Mouse (Mus musculus) heart, embryonic 16.5 days (tissue): ENCODE data around the gene Slc16a5. TPM values are rescaled to one million over a fixed set of nuclear protein-coding genes. Genes with fewer than 3 reads are reported as not detected.
A peak's percentile ranks its signal among the peaks of the same experiment; 100 is the strongest.
"Not testable (repeated sequence)": the region's sequence is repeated elsewhere in the genome, so short reads cannot be mapped to it uniquely, and the experiment has no call there.

ENCODE experiments used
- ATAC-seq: fragments of 200-750 bp; cut with Nextera tagmentation; replicated peaks from 2 replicates; pipeline ENCODE4 v1.8.0; 2017; ENCODE audit warnings: moderate number of reproducible peaks; ENCODE audit not compliant: insufficient read depth, low FRiP score; ENCODE audit errors: extremely low read depth
- H3K27ac ChIP-seq: fragments of 300-500 bp; sonication (generic); 2 replicates; pipeline ENCODE4 v1.5.1; 2014; ENCODE audit warnings: mild to moderate bottlenecking, low read length, control low read depth, moderate library complexity
- H3K27me3 ChIP-seq: fragments of 300-500 bp; sonication (generic); 2 replicates; pipeline ENCODE4 v1.6.1; 2014; ENCODE audit warnings: low read length, mixed read lengths; ENCODE audit not compliant: control insufficient read depth, insufficient read depth
- H3K36me3 ChIP-seq: fragments of 300-500 bp; sonication (generic); 2 replicates; pipeline ENCODE4 v1.6.1; 2014; ENCODE audit not compliant: control insufficient read depth, insufficient read depth
- H3K4me1 ChIP-seq: fragments of 300-500 bp; sonication (generic); 2 replicates; pipeline ENCODE4 v1.6.1; 2014; ENCODE audit warnings: low read length, mixed read lengths; ENCODE audit not compliant: control insufficient read depth, insufficient read depth
- H3K4me2 ChIP-seq: fragments of 300-500 bp; sonication (generic); 2 replicates; pipeline ENCODE4 v1.6.1; 2014; ENCODE audit warnings: low read depth, mild to moderate bottlenecking, control low read depth, low read length
- H3K4me3 ChIP-seq: fragments of 300-500 bp; sonication (generic); 2 replicates; pipeline ENCODE4 v1.5.1; 2014; ENCODE audit warnings: mild to moderate bottlenecking, control low read depth, low read length
- H3K9ac ChIP-seq: fragments of 300-500 bp; sonication (generic); 2 replicates; pipeline ENCODE4 v1.6.1; 2014; ENCODE audit warnings: low read length, control low read depth
- H3K9me3 ChIP-seq: fragments of 300-500 bp; sonication (generic); replicated peaks from 2 replicates; pipeline ENCODE4 v1.6.1; 2016; ENCODE audit warnings: low read length; ENCODE audit not compliant: control insufficient read depth
- WGBS: fragments of 180-500 bp; shearing (Covaris S2); extraction: QIAGEN DNeasy Blood & Tissue Kit; methylation state at CpG from one replicate; pipeline ENCODE4 v1.1.7; 2014; 5-methylcytosine and 5-hydroxymethylcytosine counted together
- polyA plus RNA-seq: library from polyadenylated mRNA; unstranded; fragments of >200 nt; fragmentation: Nextera tagmentation; extraction: Ambion mirVana; gene quantifications from 2 replicates; pipeline ENCODE4 v1.2.1, GENCODE M21; 2015

Gene Slc16a5
- polyA plus RNA-seq, 1 experiment from 2014 or later: 12.9 TPM

- no peak for ATAC-seq
- no peaks in the 10 kb centered on the region for H3K36me3 ChIP-seq
- peaks cover 9% of the 10 kb centered on the region for H3K4me1 ChIP-seq
- no peak overlapping the region for H3K9ac ChIP-seq
- no peak overlapping the region for H3K4me3 ChIP-seq
- no peak overlapping the region for H3K4me2 ChIP-seq
- no peaks in the 10 kb centered on the region; the same call in 1 of the 2 replicates for H3K9me3 ChIP-seq
- WGBS: 79% methylated on average over 7 of the region's 7 CpGs
- no peak overlapping the region; the same call in 1 of the 2 replicates for H3K27ac ChIP-seq
- no peaks in the 10 kb centered on the region for H3K27me3 ChIP-seq
Observed at GRCm38 (mm10) chr11:115452281-115452860, 9.9 kb upstream of the Slc16a5 start.

GRCm38 (mm10) chr11:115453306-115453705 is 9.0 kb upstream of the Slc16a5 start:
- Histone ChIP-seq H3K9me3 (no peaks in the 10 kb centered on the region; the same call in 1 of the 2 replicates), H3K36me3 (no peaks in the 10 kb centered on the region), H3K27me3 (no peaks in the 10 kb centered on the region), H3K27ac (peak overlapping the region; percentile 17; the same call in 1 of the 2 replicates), H3K4me3 (no peak overlapping the region), H3K4me1 (peaks cover 9% of the 10 kb centered on the region), H3K4me2 (no peak overlapping the region), H3K9ac (no peak overlapping the region)
- 59% methylated on average over 4 of the region's 4 CpGs for WGBS
- no peak for ATAC-seq

- H3K9ac ChIP-seq, H3K27ac ChIP-seq, H3K4me1 ChIP-seq, H3K4me2 ChIP-seq, H3K36me3 ChIP-seq, H3K4me3 ChIP-seq, ATAC-seq, H3K9me3 ChIP-seq, H3K27me3 ChIP-seq: not testable (repeated sequence)
- 86% methylated on average over 6 of the region's 6 CpGs for WGBS
Observed at GRCm38 (mm10) chr11:115454822-115455221, 7.5 kb upstream of the Slc16a5 start.

- 86% methylated on average over 15 of the region's 15 CpGs for WGBS
- H3K27ac ChIP-seq: no peak overlapping the region
- no peak overlapping the region for H3K4me3 ChIP-seq
- no peak overlapping the region for H3K4me2 ChIP-seq
- no peaks in the 10 kb centered on the region for H3K36me3 ChIP-seq
- no peak overlapping the region for H3K9ac ChIP-seq
- H3K27me3 ChIP-seq: no peaks in the 10 kb centered on the region
- no peak for ATAC-seq
- H3K9me3 ChIP-seq: no peaks in the 10 kb centered on the region; the same call in 1 of the 2 replicates
- H3K4me1 ChIP-seq: peaks cover 9% of the 10 kb centered on the region
Observed at GRCm38 (mm10) chr11:115455619-115456018, 6.7 kb upstream of the Slc16a5 start.

- 94% methylated on average over 5 of the region's 5 CpGs for WGBS
- H3K36me3 ChIP-seq: no peaks in the 10 kb centered on the region
- no peak overlapping the region for H3K9ac ChIP-seq
- H3K27ac ChIP-seq: no peak overlapping the region
- no peak overlapping the region for H3K4me2 ChIP-seq
- H3K4me1 ChIP-seq: peaks cover 9% of the 10 kb centered on the region
- no peaks in the 10 kb centered on the region for H3K27me3 ChIP-seq
- ATAC-seq: no peak
- no peaks in the 10 kb centered on the region; the same call in 1 of the 2 replicates for H3K9me3 ChIP-seq
- no peak overlapping the region for H3K4me3 ChIP-seq
Observed at GRCm38 (mm10) chr11:115456182-115456581, 6.1 kb upstream of the Slc16a5 start.

- no peaks in the 10 kb centered on the region; the same call in 1 of the 2 replicates for H3K9me3 ChIP-seq
- WGBS: 29% methylated on average over 6 of the region's 6 CpGs
- H3K4me1 ChIP-seq: peaks cover 9% of the 10 kb centered on the region
- H3K4me2 ChIP-seq: no peak overlapping the region
- H3K27me3 ChIP-seq: no peaks in the 10 kb centered on the region
- no peak overlapping the region for H3K4me3 ChIP-seq
- H3K9ac ChIP-seq: no peak overlapping the region
- H3K27ac ChIP-seq: 0 out of 2 replicates have a peak overlapping the region, but pooled peaks have one; percentile 28
- ATAC-seq: no peak; the same call in 1 of the 2 replicates
- no peaks in the 10 kb centered on the region for H3K36me3 ChIP-seq
Observed at GRCm38 (mm10) chr11:115457405-115457804, 4.9 kb upstream of the Slc16a5 start.

GRCm38 (mm10) chr11:115460976-115461375 is 1.3 kb upstream of the Slc16a5 start:
- Histone ChIP-seq H3K27ac (no peak overlapping the region), H3K27me3 (no peaks in the 10 kb centered on the region), H3K4me3 (no peak overlapping the region), H3K9me3 (no peaks in the 10 kb centered on the region), H3K36me3 (no peaks in the 10 kb centered on the region), H3K4me2 (no peak overlapping the region), H3K4me1 (peaks cover 9% of the 10 kb centered on the region), H3K9ac (no peak overlapping the region)
- WGBS: 28% methylated on average over 8 of the region's 8 CpGs
- ATAC-seq: no peak

GRCm38 (mm10) chr11:115461846-115462242 is 430 bp upstream of the Slc16a5 start:
- no peak for ATAC-seq
- no peaks in the 10 kb centered on the region for H3K27me3 ChIP-seq
- H3K4me1 ChIP-seq: peaks cover 9% of the 10 kb centered on the region
- H3K9me3 ChIP-seq: no peaks in the 10 kb centered on the region
- WGBS: 73% methylated on average over 5 of the region's 5 CpGs
- no peak overlapping the region for H3K4me2 ChIP-seq
- no peak overlapping the region for H3K27ac ChIP-seq
- no peak overlapping the region for H3K9ac ChIP-seq
- no peak overlapping the region for H3K4me3 ChIP-seq
- H3K36me3 ChIP-seq: no peaks in the 10 kb centered on the region

- Histone ChIP-seq H3K4me2 (peak overlapping the region; percentile 16; the same call in 1 of the 2 replicates), H3K4me3 (peak overlapping the region; percentile 28), H3K4me1 (peaks cover 3% of the 10 kb centered on the region; the same call in 1 of the 2 replicates), H3K36me3 (no peaks in the 10 kb centered on the region), H3K9ac (no peak overlapping the region), H3K27me3 (no peaks in the 10 kb centered on the region), H3K9me3 (no peaks in the 10 kb centered on the region), H3K27ac (peak overlapping the region; percentile 65; the same call in 1 of the 2 replicates)
- WGBS: 42% methylated on average over 11 of the region's 11 CpGs
- 0 out of 2 replicates have a peak, but pooled peaks have one; percentile 12 for ATAC-seq
Observed at GRCm38 (mm10) chr11:115463397-115463796, 1.1 kb downstream of the Slc16a5 start.
